Mouse (Mus musculus) hindbrain, embryonic 16.5 days (tissue): ENCODE results near the gene Tmem72. TPM values are rescaled to one million over a fixed set of nuclear protein-coding genes. Genes with fewer than 3 reads are reported as not detected.
A peak's percentile ranks its signal among the peaks of the same experiment; 100 is the strongest.

Experiments
- ATAC-seq: fragments of 200-750 bp; cut with Nextera tagmentation; 2 replicates; pipeline ENCODE4 v1.8.0; 2017; ENCODE audit warnings: moderate TSS enrichment, moderate library complexity
- H3K27ac ChIP-seq: fragments of 300-500 bp; sonication (generic); 2 replicates; pipeline ENCODE4 v1.5.1; 2014; ENCODE audit warnings: low read depth, mild to moderate bottlenecking, control low read depth, low read length, moderate library complexity
- H3K27me3 ChIP-seq: fragments of 300-500 bp; sonication (generic); replicated peaks from 2 replicates; pipeline ENCODE4 v1.6.1; 2014; ENCODE audit warnings: low read length; ENCODE audit not compliant: control insufficient read depth, insufficient read depth
- H3K36me3 ChIP-seq: fragments of 300-500 bp; sonication (generic); 2 replicates; pipeline ENCODE4 v1.6.1; 2014; ENCODE audit warnings: mild to moderate bottlenecking, low read length, moderate library complexity, mixed read lengths; ENCODE audit not compliant: control insufficient read depth, insufficient read depth
- H3K4me1 ChIP-seq: fragments of 300-500 bp; sonication (generic); 2 replicates; pipeline ENCODE4 v1.6.1; 2014; ENCODE audit warnings: low read depth, low read length; ENCODE audit not compliant: control insufficient read depth, insufficient read depth
- H3K4me2 ChIP-seq: fragments of 300-500 bp; sonication (generic); 2 replicates; pipeline ENCODE4 v1.6.1; 2014; ENCODE audit warnings: mild to moderate bottlenecking, low read length, control low read depth, moderate library complexity
- H3K4me3 ChIP-seq: fragments of 300-500 bp; sonication (generic); 2 replicates; pipeline ENCODE4 v1.5.1; 2014; ENCODE audit warnings: mild to moderate bottlenecking, low read length, control low read depth, moderate library complexity
- H3K9ac ChIP-seq: fragments of 300-500 bp; sonication (generic); 2 replicates; pipeline ENCODE4 v1.6.1; 2014; ENCODE audit warnings: low read depth, mild to moderate bottlenecking, control low read depth, low read length, moderate library complexity
- H3K9me3 ChIP-seq: fragments of 300-500 bp; sonication (generic); 2 replicates; pipeline ENCODE4 v1.6.1; 2014; ENCODE audit warnings: mild to moderate bottlenecking, low read length, moderate library complexity; ENCODE audit not compliant: control insufficient read depth
- WGBS: fragments of 180-500 bp; shearing (Covaris S2); extraction: QIAGEN DNeasy Blood & Tissue Kit; methylation state at CpG from one replicate; pipeline ENCODE4 v1.1.7; 2014; 5-methylcytosine and 5-hydroxymethylcytosine counted together
- polyA plus RNA-seq: library from polyadenylated mRNA; unstranded; fragments of >200 nt; fragmentation: Nextera tagmentation; extraction: Ambion mirVana; gene quantifications from 2 replicates; pipeline ENCODE4 v1.2.1, GENCODE M21; 2015

The Tmem72 gene
- polyA plus RNA-seq, 1 experiment from 2014 or later: 5.4 TPM

DNA sequence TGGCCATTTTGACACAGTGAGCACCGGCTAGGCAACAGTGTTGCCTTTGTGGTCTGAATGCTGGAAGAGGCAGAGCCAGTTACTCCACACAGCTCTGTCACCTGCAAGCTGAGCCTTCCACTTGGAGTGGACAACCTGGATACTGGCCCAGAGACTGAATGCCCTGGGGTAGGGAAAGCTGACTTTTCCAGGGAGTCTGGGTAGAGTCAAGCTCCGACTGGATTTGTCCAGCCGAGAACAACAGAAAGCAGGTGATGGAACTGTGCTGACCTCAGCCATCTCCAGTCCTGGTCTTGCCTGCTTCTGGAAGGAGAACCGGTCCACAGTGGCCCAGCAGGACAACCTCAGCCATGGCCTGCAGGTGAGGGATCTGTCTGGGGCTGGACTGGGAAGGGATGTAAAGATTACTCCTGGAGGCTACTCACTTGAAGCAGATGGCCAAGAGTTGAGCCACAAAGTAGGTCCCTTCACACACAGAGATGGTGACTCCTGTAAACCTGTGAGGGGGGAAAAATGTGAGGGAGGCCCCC, 18.8 kb downstream of the Tmem72 start:
- H3K4me2 ChIP-seq: no peak overlapping the region
- no peaks in the 10 kb centered on the region for H3K9me3 ChIP-seq
- H3K4me3 ChIP-seq: no peak overlapping the region
- no peak overlapping the region for H3K9ac ChIP-seq
- no peaks in the 10 kb centered on the region for H3K4me1 ChIP-seq
- 86% methylated on average over 4 of the region's 4 CpGs for WGBS
- no peaks in the 10 kb centered on the region for H3K27me3 ChIP-seq
- H3K27ac ChIP-seq: no peak overlapping the region
- ATAC-seq: no peak
- H3K36me3 ChIP-seq: no peaks in the 10 kb centered on the region

DNA sequence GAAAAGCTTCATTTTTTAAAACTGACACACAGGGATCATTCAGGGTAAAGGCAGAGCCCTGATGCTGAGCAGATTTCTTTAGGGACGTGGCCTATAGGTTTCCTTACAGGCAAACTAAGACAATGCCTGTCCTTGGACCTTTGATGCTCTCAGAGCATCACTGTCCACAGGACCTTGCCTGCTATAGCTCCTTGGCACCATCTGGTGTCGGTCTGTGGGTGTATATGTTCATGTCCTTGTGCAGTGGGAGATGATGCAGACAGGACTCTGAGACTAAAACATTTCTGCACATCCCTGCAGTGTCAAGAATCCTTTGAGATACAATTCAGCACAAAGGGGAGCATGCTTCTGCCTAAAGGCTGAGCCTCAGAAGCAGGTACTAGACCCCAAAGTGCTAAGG, 19.3 kb downstream of the Tmem72 start:
- H3K9me3 ChIP-seq: no peaks in the 10 kb centered on the region
- no peak for ATAC-seq
- WGBS: 49% methylated on average over 2 of the region's 2 CpGs
- H3K27ac ChIP-seq: no peak overlapping the region
- no peaks in the 10 kb centered on the region for H3K36me3 ChIP-seq
- no peak overlapping the region for H3K9ac ChIP-seq
- no peak overlapping the region for H3K4me2 ChIP-seq
- H3K27me3 ChIP-seq: no peaks in the 10 kb centered on the region
- no peaks in the 10 kb centered on the region for H3K4me1 ChIP-seq
- no peak overlapping the region for H3K4me3 ChIP-seq

DNA sequence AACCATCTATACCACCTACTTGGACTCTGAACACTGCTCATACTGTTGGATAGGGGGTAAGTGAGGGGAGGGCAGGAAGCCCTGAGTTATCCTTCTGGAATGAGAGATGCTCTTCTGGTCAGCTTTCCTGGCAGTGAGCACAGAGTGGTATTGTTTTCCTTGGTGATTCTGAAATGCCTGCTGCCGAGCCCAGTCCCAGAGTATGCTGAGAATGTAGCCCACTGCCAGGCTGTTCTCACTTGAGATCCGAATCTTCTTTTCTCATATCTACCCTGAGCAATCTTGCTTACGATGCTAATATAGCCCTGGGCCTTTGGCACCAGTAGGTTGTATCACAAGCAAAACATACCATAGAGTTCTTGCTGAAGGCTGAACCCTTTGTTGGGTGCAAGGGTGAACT, 22.4 kb downstream of the Tmem72 start:
- no peak overlapping the region for H3K9ac ChIP-seq
- 75% methylated on average over 3 of the region's 3 CpGs for WGBS
- no peaks in the 10 kb centered on the region for H3K9me3 ChIP-seq
- no peak for ATAC-seq
- H3K4me3 ChIP-seq: no peak overlapping the region
- no peaks in the 10 kb centered on the region for H3K4me1 ChIP-seq
- no peak overlapping the region for H3K4me2 ChIP-seq
- H3K36me3 ChIP-seq: no peaks in the 10 kb centered on the region
- no peak overlapping the region for H3K27ac ChIP-seq
- H3K27me3 ChIP-seq: no peaks in the 10 kb centered on the region

DNA sequence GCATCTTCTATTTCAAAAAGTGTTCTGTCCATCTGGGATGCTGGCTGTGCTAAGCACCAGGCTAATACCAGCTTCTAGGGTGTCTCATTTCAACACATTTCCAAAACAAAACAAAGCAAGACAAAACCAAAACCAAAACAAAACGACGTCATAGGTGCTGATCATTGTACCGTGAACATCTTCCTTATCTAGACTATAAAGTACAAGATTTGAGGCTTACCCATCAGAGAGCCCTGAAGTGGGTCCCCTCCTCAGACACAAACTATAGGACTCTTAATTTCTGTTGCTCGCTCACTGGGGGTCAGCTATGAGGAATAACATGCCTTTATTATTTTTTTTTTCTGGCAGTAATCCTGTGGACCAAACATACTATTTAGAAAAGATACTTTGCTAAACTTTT, 23.1 kb downstream of the Tmem72 start:
- H3K9ac ChIP-seq: no peak overlapping the region
- no peaks in the 10 kb centered on the region for H3K27me3 ChIP-seq
- H3K4me2 ChIP-seq: no peak overlapping the region
- no peak overlapping the region for H3K27ac ChIP-seq
- H3K9me3 ChIP-seq: no peaks in the 10 kb centered on the region
- H3K36me3 ChIP-seq: no peaks in the 10 kb centered on the region
- H3K4me1 ChIP-seq: no peaks in the 10 kb centered on the region
- WGBS: 80% methylated on average over 4 of the region's 4 CpGs
- ATAC-seq: no peak
- H3K4me3 ChIP-seq: no peak overlapping the region

DNA sequence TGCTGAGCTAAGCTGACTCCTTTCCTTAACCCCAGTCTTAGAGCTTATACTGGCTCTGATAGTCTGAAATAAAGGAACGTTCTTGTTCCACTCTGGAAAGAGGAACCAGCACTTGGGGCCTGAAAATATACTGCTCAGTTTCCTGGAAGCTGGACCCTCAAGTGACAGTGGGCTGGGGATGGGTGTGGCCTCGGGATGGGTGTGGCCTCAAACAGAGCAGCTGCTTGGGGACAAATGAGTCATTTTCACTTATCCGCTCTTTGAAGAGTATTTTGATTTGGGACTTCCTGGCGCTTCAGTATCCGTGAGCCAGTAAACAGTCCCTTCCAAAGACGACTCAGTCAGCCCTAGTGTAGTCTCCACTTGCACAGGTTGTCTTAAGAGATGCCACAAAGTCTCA, 34.4 kb downstream of the Tmem72 start:
- ATAC-seq: no peak
- Histone ChIP-seq H3K27ac (no peak overlapping the region), H3K27me3 (no peaks in the 10 kb centered on the region), H3K4me3 (no peak overlapping the region), H3K4me1 (no peaks in the 10 kb centered on the region), H3K36me3 (no peaks in the 10 kb centered on the region), H3K9me3 (no peaks in the 10 kb centered on the region), H3K9ac (no peak overlapping the region), H3K4me2 (no peak overlapping the region)
- WGBS: 61% methylated on average over 6 of the region's 6 CpGs

DNA sequence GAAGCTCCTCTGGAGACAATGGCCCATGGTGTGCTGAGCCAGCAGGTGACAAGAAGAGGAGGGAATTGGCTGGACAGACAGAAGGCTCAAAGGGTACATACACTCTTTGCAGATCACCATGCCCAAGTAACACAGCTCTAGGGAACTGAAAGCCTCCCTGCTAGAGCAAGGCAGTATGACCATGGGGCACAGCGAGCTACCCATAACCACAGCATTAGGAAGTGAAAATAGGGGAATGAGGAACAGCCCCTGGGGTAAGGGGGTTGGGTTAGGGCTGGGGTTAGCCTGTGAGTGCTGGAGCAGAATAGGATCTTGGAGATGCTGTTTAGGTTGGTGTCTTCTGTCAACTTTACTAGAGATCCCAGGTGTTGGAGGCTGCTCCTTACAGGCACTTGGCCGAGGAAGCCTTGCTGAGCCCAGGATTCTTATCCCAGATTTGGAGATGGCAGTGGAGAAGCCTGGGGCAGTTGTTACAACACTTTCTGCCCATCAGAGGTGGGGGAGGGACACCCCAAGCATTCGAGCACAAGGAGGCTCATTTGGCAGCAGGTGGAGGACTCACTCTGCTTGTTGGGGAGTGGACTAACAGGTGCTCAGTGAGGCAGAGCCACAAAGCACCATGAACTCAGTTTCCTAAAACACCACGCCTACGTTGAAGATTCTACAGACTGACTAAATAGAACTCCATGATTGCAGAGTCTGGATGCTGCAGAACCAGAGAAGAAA, 37.0 kb downstream of the Tmem72 start:
- H3K4me3 ChIP-seq: no peak overlapping the region
- WGBS: 85% methylated on average over 5 of the region's 5 CpGs
- H3K36me3 ChIP-seq: no peaks in the 10 kb centered on the region
- no peaks in the 10 kb centered on the region for H3K27me3 ChIP-seq
- no peaks in the 10 kb centered on the region for H3K9me3 ChIP-seq
- H3K4me2 ChIP-seq: no peak overlapping the region
- no peak overlapping the region for H3K27ac ChIP-seq
- no peak for ATAC-seq
- no peaks in the 10 kb centered on the region for H3K4me1 ChIP-seq
- H3K9ac ChIP-seq: no peak overlapping the region

DNA sequence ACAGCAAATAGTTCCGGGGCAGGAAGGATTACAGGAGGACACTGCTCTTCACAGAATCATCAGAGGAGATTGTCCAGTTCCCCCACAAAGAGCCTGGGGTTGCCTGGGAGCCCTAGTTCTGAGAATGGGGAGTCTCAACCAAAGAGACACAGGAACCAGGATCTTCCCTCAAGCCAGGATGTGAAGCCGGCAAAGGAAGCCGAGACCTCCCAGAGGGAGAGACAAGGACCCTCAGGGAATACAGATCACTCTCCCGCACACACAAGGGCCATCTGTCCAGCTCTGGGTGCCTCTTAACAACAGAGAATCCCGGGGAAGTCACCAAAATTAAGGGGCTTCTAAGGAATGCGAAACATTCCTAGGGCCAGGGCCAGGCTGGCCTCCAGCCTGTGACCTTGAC, 39.4 kb downstream of the Tmem72 start:
- WGBS: 62% methylated on average over 6 of the region's 6 CpGs
- H3K4me2 ChIP-seq: no peak overlapping the region
- no peak overlapping the region for H3K27ac ChIP-seq
- H3K27me3 ChIP-seq: no peaks in the 10 kb centered on the region
- no peak for ATAC-seq
- H3K9me3 ChIP-seq: no peaks in the 10 kb centered on the region
- H3K4me1 ChIP-seq: peaks cover 16% of the 10 kb centered on the region
- no peak overlapping the region for H3K9ac ChIP-seq
- H3K36me3 ChIP-seq: no peaks in the 10 kb centered on the region
- no peak overlapping the region for H3K4me3 ChIP-seq

DNA sequence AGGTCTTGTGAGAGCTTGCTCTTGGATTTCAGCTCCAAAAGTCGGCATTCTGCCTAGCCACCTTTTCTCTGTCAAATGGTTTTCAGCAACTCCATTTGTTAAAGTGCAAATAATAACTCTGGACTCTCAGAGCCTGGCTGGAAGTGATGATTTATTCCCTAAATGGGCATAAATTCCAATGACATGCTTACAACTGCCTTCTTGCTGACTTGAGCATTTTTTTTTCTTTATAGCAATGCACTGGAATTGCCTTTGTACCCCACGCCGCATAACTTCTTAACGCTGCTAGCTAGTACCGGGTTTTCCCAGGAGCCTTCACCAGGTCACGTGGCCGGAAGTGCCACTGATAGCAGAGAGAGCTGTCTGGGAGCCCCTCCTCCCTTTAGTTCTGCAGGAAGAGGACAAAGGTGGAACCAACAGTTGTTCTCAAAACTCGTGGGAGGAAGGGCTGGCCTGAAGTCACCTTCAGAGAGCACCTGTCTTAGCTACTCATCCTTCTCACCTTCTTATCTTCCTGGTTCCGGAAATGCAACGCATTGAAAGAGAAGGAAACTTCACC, 40.3 kb downstream of the Tmem72 start:
- Histone ChIP-seq H3K4me3 (no peak overlapping the region), H3K27ac (no peak overlapping the region), H3K36me3 (no peaks in the 10 kb centered on the region), H3K4me2 (no peak overlapping the region), H3K4me1 (peaks cover 20% of the 10 kb centered on the region), H3K9ac (no peak overlapping the region), H3K27me3 (no peaks in the 10 kb centered on the region), H3K9me3 (no peaks in the 10 kb centered on the region)
- ATAC-seq: no peak
- 80% methylated on average over 10 of the region's 10 CpGs for WGBS

DNA sequence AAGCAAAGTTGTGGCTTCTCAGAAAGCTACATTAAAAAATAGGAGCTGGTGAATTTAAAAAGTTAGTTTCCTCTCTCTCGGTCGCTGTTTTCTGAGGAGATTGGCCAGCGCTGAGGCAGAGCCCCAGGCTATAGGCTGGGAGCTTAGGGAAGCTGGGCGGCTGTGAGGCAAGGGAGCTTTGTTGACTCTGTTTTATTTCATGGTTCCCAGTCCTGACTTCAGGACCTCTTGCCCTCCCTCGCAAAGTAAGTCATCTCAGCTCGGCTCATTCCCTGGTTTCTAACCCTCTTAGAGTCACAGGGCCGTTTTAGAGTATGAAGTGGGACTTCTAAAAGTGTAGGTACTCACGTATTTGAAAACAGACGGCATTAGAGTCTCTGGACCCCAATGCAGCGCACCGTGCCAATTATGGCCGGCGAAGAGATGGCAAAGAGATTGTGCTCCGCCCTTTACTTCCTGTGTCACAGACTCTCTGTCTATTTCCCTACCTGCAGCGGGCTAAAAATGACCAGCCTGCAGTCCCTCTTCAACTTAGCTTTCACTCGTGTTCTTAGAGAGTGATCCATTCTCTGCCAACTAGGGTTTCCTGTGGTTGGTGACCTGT, 42.3 kb downstream of the Tmem72 start:
- Histone ChIP-seq H3K4me2 (peak overlapping the region; percentile 98), H3K27ac (peak overlapping the region; percentile 66), H3K4me1 (peaks cover 33% of the 10 kb centered on the region), H3K27me3 (no peaks in the 10 kb centered on the region), H3K9ac (peak overlapping the region; percentile 73), H3K9me3 (no peaks in the 10 kb centered on the region), H3K36me3 (no peaks in the 10 kb centered on the region), H3K4me3 (peak overlapping the region; percentile 67)
- 0 out of 2 replicates have a peak, but pooled peaks have one; percentile 12 for ATAC-seq
- WGBS: 23% methylated on average over 16 of the region's 16 CpGs
